Mouse (Mus musculus) myocyte (in vitro differentiated cells): ENCODE data around the gene Ulk4.

ENCODE experiments used
- MAX ChIP-seq: IDR thresholded peaks from one replicate; pipeline ENCODE4 v1.6.1; 2011; ENCODE audit warnings: low read depth, mild to moderate bottlenecking, control low read depth
- POLR2A ChIP-seq: IDR thresholded peaks from one replicate; pipeline ENCODE4 v1.6.1; 2011; ENCODE audit warnings: low read depth, mild to moderate bottlenecking, control low read depth, moderate library complexity; ENCODE audit not compliant: insufficient read length
- SRF ChIP-seq: IDR thresholded peaks from one replicate; pipeline ENCODE4 v1.6.1; 2011; ENCODE audit warnings: low read depth; ENCODE audit not compliant: control insufficient read depth, insufficient read length
- TCF12 ChIP-seq: IDR thresholded peaks from one replicate; pipeline ENCODE4 v1.6.1; 2011; ENCODE audit warnings: mild to moderate bottlenecking, control low read depth; ENCODE audit not compliant: poor library complexity, insufficient read depth, severe bottlenecking

- no peak for TF ChIP-seq POLR2A
- no peak for TF ChIP-seq MAX
- TF ChIP-seq TCF12 = no peak
- no peak for TF ChIP-seq SRF
Observed at GRCm38 (mm10) chr9:121162789-121163188, 114.2 kb downstream of the Ulk4 start.
